Mouse (Mus musculus) liver, embryonic 11.5 days (tissue): Measurements from ENCODE around the gene Papolb. TPM values are rescaled to one million over a fixed set of nuclear protein-coding genes. Genes with fewer than 3 reads are reported as not detected.

Experiments
- ATAC-seq: fragments of 200-750 bp; cut with Nextera tagmentation; replicated peaks from 2 replicates; pipeline ENCODE4 v1.8.0; 2017; ENCODE audit warnings: moderate number of reproducible peaks, mild to moderate bottlenecking, moderate TSS enrichment, moderate library complexity; ENCODE audit not compliant: low FRiP score
- DNase-seq: peaks from one replicate; pipeline ENCODE4 v3.0.0-alpha.2; 2017; ENCODE audit warnings: low spot score
- H3K27ac ChIP-seq: fragments of 300-500 bp; sonication (generic); 2 replicates; pipeline ENCODE4 v1.5.1; 2014; ENCODE audit warnings: mild to moderate bottlenecking, low read depth, low read length, control low read depth
- H3K27me3 ChIP-seq: fragments of 300-500 bp; sonication (generic); replicated peaks from 2 replicates; pipeline ENCODE4 v1.6.1; 2014; ENCODE audit warnings: low read length, mixed read lengths; ENCODE audit not compliant: control insufficient read depth, insufficient read depth
- H3K36me3 ChIP-seq: fragments of 300-500 bp; sonication (generic); 2 replicates; pipeline ENCODE4 v1.6.1; 2014; ENCODE audit warnings: mild to moderate bottlenecking, low read length, moderate library complexity, mixed read lengths; ENCODE audit not compliant: control insufficient read depth, insufficient read depth
- H3K4me1 ChIP-seq: fragments of 300-500 bp; sonication (generic); replicated peaks from 2 replicates; pipeline ENCODE4 v1.6.1; 2014; ENCODE audit warnings: low read length, mixed read lengths; ENCODE audit not compliant: control insufficient read depth, insufficient read depth
- H3K4me2 ChIP-seq: fragments of 300-500 bp; sonication (generic); 2 replicates; pipeline ENCODE4 v1.6.1; 2014; ENCODE audit warnings: mild to moderate bottlenecking, control low read depth, moderate library complexity
- H3K4me3 ChIP-seq: fragments of 300-500 bp; sonication (generic); 2 replicates; pipeline ENCODE4 v1.5.1; 2014; ENCODE audit warnings: low read depth, low read length, control low read depth
- H3K9ac ChIP-seq: fragments of 300-500 bp; sonication (generic); 2 replicates; pipeline ENCODE4 v1.6.1; 2014; ENCODE audit warnings: low read depth, low read length, control low read depth
- H3K9me3 ChIP-seq: fragments of 300-500 bp; sonication (generic); 2 replicates; pipeline ENCODE4 v1.6.1; 2016; ENCODE audit warnings: low read length, inconsistent platforms, mixed read lengths; ENCODE audit not compliant: control insufficient read depth
- WGBS: fragments of 180-500 bp; shearing (Covaris S2); extraction: QIAGEN DNeasy Blood & Tissue Kit; methylation state at CpG from one replicate; pipeline ENCODE4 v1.1.7; 2014; 5-methylcytosine and 5-hydroxymethylcytosine counted together
- polyA plus RNA-seq: library from polyadenylated mRNA; unstranded; fragments of >200 nt; fragmentation: Nextera tagmentation; extraction: Ambion mirVana; gene quantifications from 2 replicates; pipeline ENCODE4 v1.2.1, GENCODE M21; 2014

Gene Papolb
- polyA plus RNA-seq, 1 experiment from 2014 or later, result 0.19 TPM

GRCm38 (mm10) chr5:142555866-142556265, 26.0 kb upstream of the Papolb start:
- no peak overlapping the region for H3K9ac ChIP-seq
- H3K27me3 ChIP-seq, result peaks cover under 1% of the 10 kb centered on the region
- H3K9me3 ChIP-seq, result no peaks in the 10 kb centered on the region
- H3K4me2 ChIP-seq, result no peak overlapping the region
- H3K4me3 ChIP-seq, result no peak overlapping the region
- no peak overlapping the region for H3K27ac ChIP-seq
- DNase-seq (no peak), ATAC-seq (no peak)
- 69% methylated on average over 5 of the region's 5 CpGs for WGBS
- H3K36me3 ChIP-seq, result no peaks in the 10 kb centered on the region
- H3K4me1 ChIP-seq, result no peaks in the 10 kb centered on the region

DNA sequence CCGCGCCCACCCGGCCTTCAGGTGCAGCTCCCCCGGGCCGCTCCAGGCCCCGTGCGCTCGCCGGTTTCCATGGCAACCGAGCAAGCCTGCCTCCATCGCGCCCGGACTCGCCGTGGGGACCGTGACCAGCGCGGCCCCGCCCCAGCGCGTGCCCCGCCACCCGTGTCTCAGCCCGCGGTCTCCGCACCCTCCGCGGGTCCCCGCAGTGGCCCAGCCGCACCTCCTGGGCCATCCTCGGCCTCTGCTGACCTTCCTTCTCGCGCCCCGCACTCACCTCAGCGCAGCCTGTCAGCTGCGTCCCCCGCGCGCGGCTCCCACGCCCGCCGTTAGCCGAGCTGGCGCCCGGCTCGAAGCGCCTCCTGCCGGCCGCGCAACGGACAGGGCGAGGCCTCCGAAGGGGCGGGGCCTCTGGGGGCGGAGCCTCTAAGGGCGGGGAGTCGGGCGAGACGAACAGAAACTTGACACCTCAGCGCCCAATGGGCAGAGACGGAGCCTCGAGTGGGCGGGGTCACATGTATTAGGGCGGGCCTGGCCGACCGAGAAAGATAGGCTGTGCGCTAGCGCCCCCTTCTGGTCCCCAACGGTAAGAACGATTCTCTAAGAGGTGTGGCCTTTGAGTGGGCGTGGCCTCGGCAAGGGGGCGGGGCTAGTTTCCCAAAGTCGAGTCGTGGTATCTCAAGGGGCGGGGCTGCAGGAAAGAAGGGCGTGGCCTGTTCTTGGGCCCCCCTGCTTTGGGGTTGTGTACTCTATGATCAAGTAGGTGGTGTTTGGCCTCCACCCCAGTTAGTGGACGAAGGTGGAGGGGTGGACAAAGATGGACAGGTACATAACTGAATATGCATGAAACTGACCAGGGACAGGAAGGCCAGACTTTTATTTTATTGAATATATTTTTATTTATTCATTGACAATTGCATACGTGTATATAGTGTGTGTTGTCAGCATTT, 21.1 kb upstream of the Papolb start, which contains the start of gene Radil:
Gene Radil, minus strand, starts transcription at position 393 of the 947 bp plus-strand sequence.
- WGBS, result 3% methylated on average over 79 of the region's 80 CpGs
- peak within 1 kb of the TSS; percentile 39 for H3K9ac ChIP-seq
- H3K4me1 ChIP-seq, result peaks cover 6% of the 10 kb centered on the region
- peak within 1 kb of the TSS; percentile 59 for H3K4me3 ChIP-seq
- peak; percentile 92 for DNase-seq
- no peak within 1 kb of the TSS for H3K27ac ChIP-seq
- no peaks in the 10 kb centered on the region for H3K36me3 ChIP-seq
- no peaks in the 10 kb centered on the region for H3K9me3 ChIP-seq
- ATAC-seq, result peak; percentile 91
- H3K27me3 ChIP-seq, result peaks cover 21% of the 10 kb centered on the region
- H3K4me2 ChIP-seq, result peak within 1 kb of the TSS; percentile 94

GRCm38 (mm10) chr5:142549961-142550705, 20.3 kb upstream of the Papolb start:
- Histone ChIP-seq H3K9ac (peak overlapping the region; percentile 39; the same call in 1 of the 2 replicates), H3K27me3 (peaks cover 21% of the 10 kb centered on the region), H3K27ac (no peak overlapping the region), H3K4me2 (peak overlapping the region; percentile 94), H3K4me1 (peaks cover 7% of the 10 kb centered on the region), H3K36me3 (no peaks in the 10 kb centered on the region), H3K4me3 (peak overlapping the region; percentile 59), H3K9me3 (no peaks in the 10 kb centered on the region)
- 9% methylated on average over 31 of the region's 31 CpGs for WGBS
- DNase-seq (peak; percentile 49), ATAC-seq (0 out of 2 replicates have a peak, but pooled peaks have one; percentile 6)

- no peak overlapping the region for H3K4me2 ChIP-seq
- WGBS, result 57% methylated on average over 9 of the region's 9 CpGs
- no peaks in the 10 kb centered on the region for H3K9me3 ChIP-seq
- H3K27ac ChIP-seq, result no peak overlapping the region
- peaks cover 10% of the 10 kb centered on the region for H3K4me1 ChIP-seq
- H3K27me3 ChIP-seq, result peaks cover 21% of the 10 kb centered on the region
- DNase-seq, result no peak
- H3K9ac ChIP-seq, result no peak overlapping the region
- no peaks in the 10 kb centered on the region for H3K36me3 ChIP-seq
- no peak for ATAC-seq
- H3K4me3 ChIP-seq, result no peak overlapping the region
Measured at GRCm38 (mm10) chr5:142549441-142549840, 19.6 kb upstream of the Papolb start.

DNA sequence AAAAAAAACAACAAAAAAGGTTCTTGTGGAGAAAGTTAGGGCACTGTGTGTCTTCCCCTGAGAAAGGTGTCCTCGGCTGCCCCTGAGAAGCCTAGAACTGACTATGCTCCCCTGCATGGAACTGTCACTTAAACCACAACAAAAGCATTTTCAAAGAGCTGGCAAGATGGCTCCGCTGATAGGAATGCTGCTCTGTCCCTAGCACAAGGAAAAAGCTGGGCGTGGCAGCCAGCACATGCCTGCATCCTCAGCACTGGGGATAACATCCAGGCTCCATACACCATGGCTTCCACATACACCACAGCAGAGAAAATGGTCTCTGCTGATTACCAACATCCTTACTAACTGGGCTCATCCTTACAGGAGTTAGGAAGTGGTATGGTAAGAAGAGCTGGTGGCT, 17.2 kb upstream of the Papolb start:
- Histone ChIP-seq H3K27me3 (peaks cover 21% of the 10 kb centered on the region), H3K36me3 (no peaks in the 10 kb centered on the region), H3K4me3 (no peak overlapping the region), H3K4me1 (peaks cover 10% of the 10 kb centered on the region), H3K9ac (no peak overlapping the region), H3K27ac (no peak overlapping the region), H3K9me3 (no peaks in the 10 kb centered on the region), H3K4me2 (no peak overlapping the region)
- no peak for ATAC-seq
- DNase-seq, result no peak
- WGBS, result 51% methylated on average over 3 of the region's 3 CpGs

GRCm38 (mm10) chr5:142546344-142546743, 16.5 kb upstream of the Papolb start:
- Histone ChIP-seq H3K4me3 (no peak overlapping the region), H3K9me3 (no peaks in the 10 kb centered on the region), H3K9ac (no peak overlapping the region), H3K27me3 (peaks cover 21% of the 10 kb centered on the region), H3K4me2 (no peak overlapping the region), H3K27ac (no peak overlapping the region), H3K36me3 (no peaks in the 10 kb centered on the region), H3K4me1 (peaks cover 10% of the 10 kb centered on the region)
- no peak for ATAC-seq
- 32% methylated on average over 5 of the region's 5 CpGs for WGBS
- DNase-seq, result no peak

DNA sequence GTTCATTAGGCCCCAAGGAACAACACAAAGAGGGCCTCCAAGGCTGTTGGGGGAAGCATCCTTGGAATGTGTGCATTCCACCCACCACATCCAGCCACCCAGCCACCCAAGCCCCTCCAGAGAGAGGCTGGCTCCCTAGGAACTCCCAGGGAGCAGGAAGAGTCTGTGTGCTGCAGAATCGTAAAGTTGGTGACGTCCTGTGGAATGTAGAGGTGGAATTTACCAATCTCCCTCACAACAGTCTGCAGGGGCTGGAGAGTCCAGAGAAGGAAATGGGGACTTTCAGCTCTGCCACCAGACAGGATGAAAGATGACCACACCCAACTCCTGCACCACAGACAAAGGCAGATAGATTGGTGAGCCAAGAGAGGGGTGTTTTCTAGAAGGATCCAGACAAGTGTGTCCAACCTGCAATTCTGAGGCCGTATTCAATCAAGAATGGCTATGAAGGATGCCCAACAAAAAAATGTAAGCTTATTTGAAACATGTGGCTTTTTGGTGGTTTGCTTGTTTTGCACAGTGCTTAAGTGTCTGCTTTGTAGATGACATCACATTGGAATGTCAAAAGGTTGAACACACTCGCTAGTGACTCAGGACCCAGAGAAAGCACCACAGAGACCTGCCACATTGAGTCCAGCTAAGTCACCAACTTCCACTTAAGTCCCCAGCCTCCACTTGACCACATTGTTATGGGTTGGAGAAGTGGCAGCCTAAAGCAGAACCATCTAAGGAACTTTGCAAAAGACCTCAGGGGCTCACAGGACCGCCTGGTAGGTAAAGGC, 15.3 kb upstream of the Papolb start:
- no peak overlapping the region for H3K9ac ChIP-seq
- no peak overlapping the region for H3K4me2 ChIP-seq

GRCm38 (mm10) chr5:142537286-142537685, 7.4 kb upstream of the Papolb start:
- DNase-seq (no peak), ATAC-seq (no peak)
- no peak overlapping the region for H3K4me3 ChIP-seq
- 0 out of 2 replicates have a peak, but pooled peaks cover 3% of the 10 kb centered on the region for H3K27me3 ChIP-seq
- H3K36me3 ChIP-seq, result no peaks in the 10 kb centered on the region
- no peak overlapping the region for H3K9ac ChIP-seq
- no peaks in the 10 kb centered on the region for H3K4me1 ChIP-seq
- no peak overlapping the region for H3K4me2 ChIP-seq
- 92% methylated on average over 3 of the region's 3 CpGs for WGBS
- H3K9me3 ChIP-seq, result no peaks in the 10 kb centered on the region
- no peak overlapping the region for H3K27ac ChIP-seq

More for the DNA sequence above, 15.3 kb upstream of the Papolb start:
- Histone ChIP-seq H3K9me3 (no peaks in the 10 kb centered on the region), H3K27me3 (peaks cover 14% of the 10 kb centered on the region), H3K4me3 (no peak overlapping the region), H3K27ac (no peak overlapping the region), H3K4me1 (peaks cover 6% of the 10 kb centered on the region), H3K36me3 (no peaks in the 10 kb centered on the region)
- ATAC-seq (no peak), DNase-seq (no peak)
- 56% methylated on average over 5 of the region's 5 CpGs for WGBS
